Mouse (Mus musculus): ENCODE measurements at regions not wholly inside any gene's neighbourhood (a gene's known extent, or its start where the extent isn't known, plus 50 kb on each side); places are given as distances from the start of the nearest gene placed in this dataset.

GRCm38 (mm10) chr11:45535501-45536025 lies 316.3 kb upstream of the Clint1 start:
- DNase-seq (ENCODE audit: low spot score): peak; percentile 46

DNA sequence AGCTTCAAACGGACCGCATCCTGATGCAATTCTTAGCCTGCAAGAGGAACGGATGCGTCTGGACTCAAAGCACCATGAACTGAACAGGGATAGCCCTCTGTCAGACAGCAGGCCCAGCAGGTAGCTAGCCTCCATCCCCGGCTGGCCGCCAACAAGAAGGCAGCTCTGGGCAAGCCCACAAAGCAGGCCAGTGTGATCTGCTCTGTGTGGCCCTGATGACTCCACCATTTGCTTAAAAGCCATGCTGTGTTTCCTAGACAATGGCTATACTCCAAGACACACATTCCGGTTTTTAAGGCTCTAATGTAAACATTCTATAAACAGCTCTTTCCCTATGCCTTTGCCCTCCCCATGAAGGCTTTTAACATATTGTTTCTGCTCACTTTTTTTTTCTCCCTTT lies 313.8 kb upstream of the Clint1 start:
- no peak for DNase-seq (ENCODE audit: low spot score)

- DNase-seq (ENCODE audit: low spot score): peak; percentile 86
Observed at GRCm38 (mm10) chr11:45539459-45539858, 312.4 kb upstream of the Clint1 start.

GRCm38 (mm10) chr11:45544531-45544930 lies 307.3 kb upstream of the Clint1 start:
- no peak for DNase-seq (ENCODE audit: low spot score)

GRCm38 (mm10) chr11:45545896-45546626 lies 305.8 kb upstream of the Clint1 start:
- no peak for DNase-seq (ENCODE audit: low spot score)

DNA sequence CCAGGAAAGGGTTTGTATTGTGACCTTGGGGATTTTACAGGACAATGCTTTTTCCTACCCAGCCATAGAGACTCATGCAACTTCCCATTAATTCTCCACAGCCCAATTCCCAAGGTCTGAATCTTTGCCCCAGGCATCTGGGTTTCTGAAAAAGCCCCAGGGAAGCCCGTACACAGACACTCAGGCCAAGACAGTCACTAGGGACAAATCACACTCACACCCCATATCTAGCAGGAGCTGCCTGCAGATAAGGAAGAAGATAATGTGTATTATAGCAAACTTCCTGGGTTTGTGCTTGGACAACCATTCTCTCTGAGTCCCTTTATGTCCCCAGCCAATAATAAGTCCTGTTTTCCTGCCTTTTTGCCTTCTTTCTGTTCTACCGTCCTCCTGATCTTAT lies 305.0 kb upstream of the Clint1 start:
- DNase-seq (ENCODE audit: low spot score): no peak

DNA sequence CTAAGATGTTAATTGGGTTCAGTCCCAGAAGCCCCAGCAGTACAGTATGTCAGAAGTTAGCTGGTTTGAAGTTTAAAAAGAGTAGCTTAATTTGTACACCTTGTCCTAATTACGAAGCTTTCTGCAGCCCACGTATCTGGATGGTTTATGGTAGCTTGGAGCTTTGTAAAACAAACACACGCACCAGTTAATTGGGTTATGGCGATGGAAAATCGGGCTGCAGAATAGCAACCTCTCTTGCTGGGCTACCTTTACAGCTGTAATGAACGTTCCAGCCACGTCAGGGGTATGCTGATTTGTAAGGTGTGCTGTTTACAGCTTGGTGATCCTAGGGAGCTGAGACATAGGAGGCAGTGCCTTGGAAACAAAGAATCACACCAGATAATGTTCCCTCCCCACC lies 301.5 kb upstream of the Clint1 start:
- no peak for DNase-seq (ENCODE audit: low spot score)

DNA sequence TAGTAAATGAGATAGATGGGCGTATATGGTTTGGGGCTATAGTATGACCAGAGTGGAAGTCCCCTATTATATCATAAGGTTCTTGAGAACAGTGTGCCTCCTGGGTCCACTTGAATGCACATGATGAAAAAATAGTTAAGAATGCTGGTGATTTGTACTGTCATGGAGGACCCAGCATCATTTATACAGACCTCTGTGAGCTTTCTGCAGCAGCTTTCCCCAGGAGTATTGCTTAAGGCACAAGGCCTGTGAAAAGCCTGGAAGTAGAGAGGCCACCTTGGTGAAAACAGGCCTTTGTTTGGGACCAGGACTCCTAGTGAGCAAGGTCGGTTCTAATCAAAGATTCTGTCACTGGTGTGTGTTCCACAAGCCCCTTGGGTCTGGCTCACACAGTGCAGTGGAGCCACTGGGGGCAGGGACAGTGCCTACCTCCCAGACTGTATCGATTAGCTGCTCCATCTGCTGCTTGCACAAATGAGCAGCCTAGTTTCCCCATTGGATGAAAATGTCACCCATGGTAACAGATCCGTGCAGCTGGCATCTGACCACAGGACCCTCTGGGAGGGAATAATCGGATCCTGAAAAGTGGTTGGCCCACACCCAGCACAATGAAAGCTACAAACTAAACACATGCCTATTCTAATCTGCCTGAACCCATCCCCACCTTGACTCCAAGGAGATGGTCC lies 274.2 kb upstream of the Clint1 start:
- DNase-seq (ENCODE audit: low spot score): no peak

DNA sequence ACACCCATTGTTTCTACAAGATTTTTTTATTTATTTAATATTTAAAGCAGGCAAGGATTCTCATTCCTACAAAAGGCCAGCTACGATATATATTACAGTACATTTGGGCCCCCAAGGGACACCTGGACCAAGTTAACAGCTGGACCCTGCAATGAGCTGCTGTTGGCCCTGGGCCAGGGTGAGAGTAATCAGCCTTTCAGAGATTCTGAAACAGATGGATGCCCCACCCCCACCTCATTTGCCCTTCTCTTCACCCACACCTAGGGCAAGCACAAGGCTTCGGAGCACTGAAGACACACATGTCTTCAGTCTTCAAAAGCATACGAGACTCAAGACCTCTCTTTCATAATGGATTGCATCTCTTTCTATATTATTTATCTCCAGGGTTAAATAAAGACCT lies 259.5 kb upstream of the Clint1 start:
- DNase-seq (ENCODE audit: low spot score): no peak

GRCm38 (mm10) chr11:45592890-45593642 lies 258.8 kb upstream of the Clint1 start:
- DNase-seq (ENCODE audit: low spot score): no peak

DNA sequence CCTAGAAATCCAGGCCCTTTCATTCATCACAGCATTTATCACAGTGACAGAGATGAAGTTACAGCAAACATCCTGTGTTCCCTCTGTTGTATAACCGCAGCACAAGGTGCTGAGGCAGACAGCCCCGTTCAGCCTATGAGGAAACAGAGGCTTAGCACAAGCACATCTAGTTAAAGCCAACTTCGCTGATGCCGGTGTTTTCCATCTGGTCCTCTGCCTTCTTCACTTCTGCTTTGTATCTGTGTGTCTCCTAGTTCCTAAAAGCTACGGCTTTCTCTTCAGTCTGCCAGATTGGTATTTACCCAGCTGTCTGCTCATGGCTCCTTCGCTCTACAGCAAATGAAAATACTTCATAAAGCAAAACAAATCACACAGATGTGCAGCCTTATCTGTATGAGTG lies 256.5 kb upstream of the Clint1 start:
- DNase-seq (ENCODE audit: low spot score): no peak

GRCm38 (mm10) chr11:45621824-45622223 lies 230.0 kb upstream of the Clint1 start:
- DNase-seq (ENCODE audit: low spot score): no peak

GRCm38 (mm10) chr11:45622701-45623100 lies 229.2 kb upstream of the Clint1 start:
- DNase-seq (ENCODE audit: low spot score): no peak

GRCm38 (mm10) chr11:45624233-45624632 lies 227.6 kb upstream of the Clint1 start:
- DNase-seq (ENCODE audit: low spot score): no peak

DNA sequence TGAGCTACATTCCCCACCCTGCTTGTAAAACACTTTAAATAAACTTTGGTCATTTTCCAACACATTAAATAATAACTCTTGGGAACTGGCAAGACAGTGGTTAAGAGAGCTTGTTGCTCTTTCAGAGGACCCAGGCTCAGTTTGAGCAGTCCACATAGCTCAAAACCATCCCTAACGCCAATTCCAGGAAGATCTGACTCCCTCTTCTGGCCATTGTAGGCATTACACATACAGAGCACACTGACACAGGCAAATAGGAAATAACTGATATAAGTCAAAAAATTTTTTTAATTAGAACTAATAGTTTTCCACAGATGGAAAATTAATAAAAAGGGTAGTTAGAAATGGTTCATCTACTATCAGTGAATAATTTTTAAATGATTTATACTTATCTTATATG lies 222.6 kb upstream of the Clint1 start:
- no peak for DNase-seq (ENCODE audit: low spot score)

DNA sequence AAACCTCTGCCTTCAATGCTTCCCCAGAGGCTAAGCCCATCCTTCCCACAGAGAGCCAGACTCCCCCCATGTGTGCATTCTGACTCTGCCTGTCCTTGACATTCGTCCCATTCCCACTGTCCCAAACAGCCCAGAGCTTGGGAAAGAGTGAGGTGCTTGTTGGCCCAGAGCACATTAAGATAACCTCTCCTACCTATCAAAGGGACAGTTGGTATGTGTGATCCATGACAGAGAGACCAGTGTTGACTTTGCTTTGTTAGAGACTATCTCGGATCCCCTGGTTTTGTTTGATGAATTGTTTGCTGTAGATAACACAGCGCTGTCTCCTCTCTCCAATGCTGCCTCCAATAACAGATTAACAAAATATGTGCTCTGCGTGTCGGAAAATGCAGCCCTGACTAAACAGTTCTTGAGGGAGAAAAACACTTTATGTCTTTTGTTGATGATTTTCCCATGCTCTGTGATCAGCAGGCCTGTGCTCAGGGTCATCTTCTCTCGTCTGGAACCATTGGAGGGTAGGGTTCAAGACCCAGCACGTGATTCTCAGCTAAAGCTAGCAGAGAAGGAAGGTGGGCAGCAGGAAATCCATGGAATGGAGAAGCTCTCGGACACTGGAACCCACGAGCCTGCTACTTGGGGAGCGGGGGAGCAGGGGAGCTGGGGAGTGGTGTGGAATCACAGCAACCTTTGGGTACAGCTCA lies 217.2 kb upstream of the Clint1 start:
- no peak for DNase-seq (ENCODE audit: low spot score)

GRCm38 (mm10) chr11:45635896-45636295 lies 216.0 kb upstream of the Clint1 start:
- DNase-seq (ENCODE audit: low spot score): no peak

DNA sequence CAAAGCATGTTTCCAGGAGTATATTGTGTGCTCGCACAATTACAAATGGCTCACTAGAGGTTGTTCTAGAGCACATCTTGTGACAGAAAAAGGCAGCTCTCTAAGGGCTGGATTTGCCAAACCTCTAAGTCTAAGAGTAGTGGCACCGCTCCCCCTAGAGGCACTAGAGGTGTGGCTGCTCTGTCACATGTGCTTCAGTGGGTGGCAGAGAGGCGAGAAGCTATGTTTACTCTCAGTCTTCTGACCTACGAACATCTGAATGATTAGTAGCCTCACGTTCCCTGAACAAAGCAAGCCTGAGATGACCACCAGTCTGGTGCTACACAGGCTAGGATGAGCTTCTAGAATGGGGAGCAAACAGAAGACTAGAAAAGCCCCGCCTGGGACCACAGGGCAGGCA lies 212.6 kb upstream of the Clint1 start:
- DNase-seq (ENCODE audit: low spot score): no peak

DNA sequence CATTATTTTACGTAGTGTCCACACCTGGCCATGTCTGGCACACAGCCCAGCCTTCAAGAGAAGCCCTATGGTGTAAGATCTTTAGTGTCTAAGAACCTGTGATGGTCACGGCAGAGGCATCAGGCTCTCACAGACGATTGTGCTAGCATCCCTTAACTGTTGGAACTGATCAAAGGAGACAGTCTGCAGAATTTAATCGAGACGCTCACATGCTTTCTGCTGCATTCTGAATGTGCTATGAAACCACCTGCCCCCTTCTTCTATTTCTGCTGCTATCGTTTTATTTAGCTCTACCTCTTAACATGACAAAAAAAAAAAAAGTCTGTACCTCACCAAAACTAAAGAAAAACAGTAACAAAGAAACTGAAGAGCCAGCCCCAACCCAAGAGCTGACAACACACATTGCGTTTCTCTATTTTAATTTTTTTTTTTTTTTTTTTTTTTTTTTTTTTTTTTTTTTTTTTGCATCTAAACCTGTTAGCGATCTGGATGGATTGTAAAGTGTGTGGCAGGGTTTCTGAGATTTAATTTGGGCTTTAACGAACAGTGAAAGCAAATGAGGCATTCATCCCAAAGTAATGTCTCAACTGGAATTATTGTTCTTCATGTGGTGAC lies 209.6 kb upstream of the Clint1 start:
- no peak for DNase-seq (ENCODE audit: low spot score)

- no peak for DNase-seq (ENCODE audit: low spot score)
Observed at GRCm38 (mm10) chr11:45643629-45644325, 208.1 kb upstream of the Clint1 start.

GRCm38 (mm10) chr11:45645815-45646214 lies 206.0 kb upstream of the Clint1 start:
- no peak for DNase-seq (ENCODE audit: low spot score)

All from urinary bladder, postnatal 14 days (tissue).